Mouse (Mus musculus) bone marrow macrophage, adult 2 months (primary cell): Measurements from ENCODE around the gene Bod1l.

Source experiments
- CTCF ChIP-seq: IDR thresholded peaks from 2 replicates; pipeline ENCODE4 v1.5.1; 2012; ENCODE audit warnings: low read depth, mild to moderate bottlenecking, low read length, moderate library complexity
- POLR2A ChIP-seq: IDR thresholded peaks from 2 replicates; pipeline ENCODE4 v1.6.1; 2012; ENCODE audit warnings: mild to moderate bottlenecking, low read depth, low read length, borderline replicate concordance

- TF ChIP-seq CTCF, result no peak
- no peak for TF ChIP-seq POLR2A
These were observed 62.2 kb downstream of the Bod1l start for GRCm38 (mm10) chr5:41781890-41782289.
